Mouse (Mus musculus): ENCODE measurements around the gene Smtn.

- TF ChIP-seq POLR2A (IDR thresholded peaks at IDR 0.05; ENCODE audit: control insufficient read depth, low read depth, low read length): no peak
- TF ChIP-seq CTCF (IDR thresholded peaks at IDR 0.05; ENCODE audit: control insufficient read depth, insufficient read depth, insufficient replicate concordance, low read depth, low read length): no peak
These were observed 56.3 kb downstream of the Smtn start for GRCm38 (mm10) chr11:3483980-3484642.
